ENCODE assay signal across 1 mouse cellular context in the genomic region with DNA sequence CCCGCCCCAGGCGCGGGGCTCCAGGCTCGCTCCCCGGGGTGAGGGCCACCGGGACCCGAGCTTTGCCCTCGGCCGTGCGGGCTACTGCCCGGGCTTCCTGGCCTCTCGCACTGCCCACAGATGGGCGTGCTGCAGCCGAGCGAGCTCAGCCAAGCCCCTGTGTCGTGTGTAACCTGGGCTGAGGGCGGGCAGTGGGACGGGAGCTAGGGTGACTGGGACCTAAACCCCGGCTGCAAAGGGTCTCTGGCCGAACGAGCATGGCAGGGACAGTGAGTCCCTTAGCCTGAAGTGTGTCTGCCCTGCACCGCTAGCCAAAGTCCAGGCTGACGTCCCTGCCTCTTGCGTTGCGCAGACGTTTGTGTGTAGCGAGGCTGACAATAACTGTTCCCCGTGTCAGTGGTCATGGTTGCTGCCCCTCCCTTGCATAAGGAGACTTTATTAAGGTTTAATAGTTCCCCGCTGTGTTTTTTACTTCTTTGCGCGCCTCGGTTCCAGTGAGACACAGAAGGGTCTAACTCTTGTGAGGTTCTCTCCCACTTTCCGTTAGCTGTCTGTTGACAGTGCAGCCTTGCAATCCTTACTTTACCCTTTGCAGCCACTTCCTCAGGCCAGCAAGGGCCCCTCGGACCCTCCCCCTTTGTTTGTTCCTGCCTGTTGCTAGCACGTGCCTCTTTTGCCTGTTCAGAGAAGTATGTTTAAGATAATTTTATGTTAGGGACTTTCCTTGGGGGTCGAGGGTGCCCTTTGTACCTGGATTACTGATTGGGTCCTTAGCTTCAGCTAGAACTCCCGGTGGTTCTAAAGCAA.
TF ChIP-seq lines count a peak whose summit lies in the region.

No protein-coding gene starts in this region.

TF ChIP-seq in CH12.LX, 34 proteins besides CTCF, POLR2A, EP300 and RAD21 (continued from another document):
- 0 out of 2 replicates have a peak, but pooled peaks have one; percentile 17 for TF ChIP-seq MYC (IDR thresholded peaks at IDR 0.05; ENCODE audit: low read depth, low read length)
- no peak for TF ChIP-seq UBTF (IDR thresholded peaks at IDR 0.05; ENCODE audit: low read depth, low read length)
- TF ChIP-seq ELF1 (IDR thresholded peaks at IDR 0.05; ENCODE audit: low read depth, low read length), result 0 out of 2 replicates have a peak, but pooled peaks have one; percentile 10
- TF ChIP-seq CHD1 (IDR thresholded peaks at IDR 0.05; ENCODE audit: low read depth, low read length), result peak; percentile 47; the same call in 1 of the 2 replicates
- TF ChIP-seq USF1 (IDR thresholded peaks at IDR 0.05; ENCODE audit: low read depth, low read length), result no peak
- TF ChIP-seq ZNF384 (IDR thresholded peaks at IDR 0.05; ENCODE audit: low read depth, low read length), result no peak
- no peak for TF ChIP-seq E2F4 (IDR thresholded peaks at IDR 0.05; ENCODE audit: insufficient replicate concordance, low read depth, low read length)
- no peak for TF ChIP-seq PAX5 (IDR thresholded peaks at IDR 0.05; ENCODE audit: low read length)
- 0 out of 2 replicates have a peak, but pooled peaks have one; percentile 8 for TF ChIP-seq NRF1 (IDR thresholded peaks at IDR 0.05; ENCODE audit: low read depth, low read length)
- no peak for TF ChIP-seq ZMIZ1 (IDR thresholded peaks at IDR 0.05; ENCODE audit: low read depth, low read length)
- no peak for TF ChIP-seq RCOR1 (conservative IDR thresholded peaks at IDR 0.05; ENCODE audit: low read depth, low read length)
- peak; percentile 89 for TF ChIP-seq BHLHE40 (IDR thresholded peaks at IDR 0.05; ENCODE audit: low read depth, low read length)
- TF ChIP-seq CHD2 (IDR thresholded peaks at IDR 0.05; ENCODE audit: low read length), result no peak; the same call in 1 of the 2 replicates
- TF ChIP-seq SMC3 (IDR thresholded peaks at IDR 0.05; ENCODE audit: low read depth, low read length), result no peak
- TF ChIP-seq ZC3H11A (IDR thresholded peaks at IDR 0.05; ENCODE audit: low read depth, low read length), result no peak
